Mouse (Mus musculus) right cerebral cortex, adult 2 months (tissue): Measurements from ENCODE around the gene Tbck.

Source experiments
- DNase-seq, 2 experiments: peaks; one replicate each; pipeline ENCODE4 v3.0.0; 2021 to 2022; ENCODE audit warnings: low spot score in 2 of 2

Tbck gene

DNA sequence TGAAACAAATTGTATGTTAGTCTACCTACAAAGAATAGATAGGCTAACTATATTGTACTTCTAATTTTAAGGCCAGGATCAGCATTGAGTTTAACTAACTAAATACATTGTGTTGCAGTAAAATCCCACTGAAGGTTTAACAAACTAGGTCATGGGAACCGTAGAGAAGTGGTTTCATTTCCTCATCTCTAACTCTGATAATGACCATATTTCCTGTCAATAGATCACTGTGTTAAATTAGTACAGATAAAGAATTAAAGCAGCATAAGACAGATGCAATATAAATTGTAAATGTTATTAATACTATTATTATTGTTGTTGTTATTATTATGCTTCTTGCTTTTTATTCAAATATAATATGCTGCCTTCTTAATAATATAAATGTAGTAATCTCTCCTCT, 72.3 kb downstream of the Tbck start:
- no peak for DNase-seq

- DNase-seq, result no peak
These were observed 82.2 kb downstream of the Tbck start for GRCm38 (mm10) chr3:132766033-132766726.

- no peak for DNase-seq
These were observed 88.1 kb downstream of the Tbck start for GRCm38 (mm10) chr3:132772054-132772453.

- DNase-seq, result no peak
These were observed 92.7 kb downstream of the Tbck start for GRCm38 (mm10) chr3:132776686-132777085.

DNA sequence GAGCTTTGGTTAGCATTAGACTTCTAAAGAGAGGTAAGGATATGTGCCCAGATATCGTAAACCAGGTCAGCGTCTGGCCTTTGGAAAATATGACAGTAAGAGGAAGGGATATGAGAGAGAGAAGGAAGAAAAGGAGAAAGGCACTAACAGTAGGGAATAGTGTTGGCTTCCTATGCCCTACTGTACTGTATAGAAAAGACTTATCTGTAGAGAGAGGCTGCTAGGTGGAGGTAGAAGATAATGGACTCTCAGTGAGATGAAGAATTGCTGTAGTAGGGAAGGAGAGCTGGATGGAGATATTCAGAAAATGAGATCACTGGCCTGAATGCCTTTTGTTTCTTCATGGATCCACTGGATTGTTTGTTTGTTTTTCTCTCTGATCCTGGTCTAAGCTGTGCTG, 97.2 kb downstream of the Tbck start:
- no peak for DNase-seq

GRCm38 (mm10) chr3:132783087-132783486, 99.1 kb downstream of the Tbck start:
- no peak for DNase-seq

DNA sequence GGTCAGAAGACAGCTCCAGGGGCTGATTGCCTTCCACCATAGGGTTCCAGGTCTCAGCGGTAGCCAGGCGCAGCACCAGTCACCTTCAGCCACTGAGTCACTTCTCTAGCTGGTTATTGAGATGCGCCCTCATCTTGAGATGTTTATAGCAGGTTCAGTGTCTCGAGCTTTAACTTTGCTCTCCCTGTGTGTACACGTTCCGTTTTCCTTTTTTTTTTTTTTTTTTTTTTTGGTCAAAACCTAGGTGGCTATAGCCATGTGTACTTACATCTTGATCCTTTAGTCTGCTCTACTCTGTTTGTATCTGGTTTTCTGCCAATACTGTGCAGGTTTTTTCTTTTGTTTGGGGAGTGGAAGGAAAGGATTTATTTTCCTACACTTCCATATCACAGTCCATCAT, 100.8 kb downstream of the Tbck start:
- no peak for DNase-seq

DNA sequence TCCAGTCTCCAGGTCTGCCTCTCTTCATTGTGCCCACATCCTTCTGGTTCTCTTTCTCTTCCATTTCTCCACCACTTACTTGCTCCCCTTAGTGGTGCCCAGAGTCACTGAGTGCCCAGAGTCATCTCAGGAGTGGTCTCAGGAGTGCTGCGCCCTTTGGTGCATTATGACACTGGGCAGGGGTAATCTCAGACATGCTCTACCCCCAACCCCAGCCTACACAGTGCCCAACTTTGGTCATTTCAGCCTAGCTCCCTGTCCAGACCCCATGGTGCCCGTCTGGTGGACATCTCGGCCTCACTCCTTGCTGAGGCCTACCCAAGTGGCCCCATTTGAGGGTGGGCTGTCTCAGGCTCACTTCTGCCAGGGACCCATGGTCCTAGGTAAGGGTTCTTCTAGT, 102.7 kb downstream of the Tbck start:
- DNase-seq, result no peak

DNA sequence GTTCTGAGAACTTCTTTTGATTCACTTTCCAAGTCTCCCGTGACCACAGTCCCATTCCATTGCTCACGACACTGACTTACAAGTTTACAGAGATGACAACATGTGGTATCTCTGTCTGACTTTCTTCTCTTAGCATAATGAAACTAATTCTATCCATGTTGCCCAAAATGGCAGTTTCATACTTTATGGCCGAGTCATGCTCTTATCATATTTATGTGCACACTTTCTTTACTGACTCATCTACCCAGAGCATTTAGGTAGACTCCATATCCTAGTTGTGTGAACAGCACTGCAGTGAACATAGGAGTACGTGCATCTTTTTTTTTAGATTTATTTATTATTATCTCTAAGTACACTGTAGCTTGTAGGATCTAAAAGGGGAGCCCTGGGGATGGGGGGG, 103.8 kb downstream of the Tbck start:
- no peak for DNase-seq

GRCm38 (mm10) chr3:132791140-132791539, 107.2 kb downstream of the Tbck start:
- no peak for DNase-seq

DNA sequence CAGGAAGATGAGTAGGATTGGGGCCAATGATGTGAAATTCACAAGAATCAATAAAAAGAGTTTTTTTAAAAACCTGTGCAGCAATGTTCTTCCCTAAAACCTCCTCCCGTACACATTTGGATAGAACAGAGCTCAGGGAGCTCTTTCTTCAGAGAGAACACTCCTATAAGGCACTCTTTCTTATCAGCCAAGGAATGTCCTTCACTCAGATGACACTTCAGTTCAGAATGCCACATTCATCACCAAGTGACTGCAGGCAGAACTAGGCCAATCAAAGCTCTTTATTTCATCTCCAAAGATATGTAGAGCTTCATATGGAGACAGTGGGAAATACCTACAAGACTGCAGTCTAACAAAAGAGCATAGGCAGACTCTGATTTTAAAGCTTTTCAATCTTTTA, 116.3 kb downstream of the Tbck start:
- no peak for DNase-seq

GRCm38 (mm10) chr3:132801910-132802309, 118.0 kb downstream of the Tbck start:
- no peak for DNase-seq

DNA sequence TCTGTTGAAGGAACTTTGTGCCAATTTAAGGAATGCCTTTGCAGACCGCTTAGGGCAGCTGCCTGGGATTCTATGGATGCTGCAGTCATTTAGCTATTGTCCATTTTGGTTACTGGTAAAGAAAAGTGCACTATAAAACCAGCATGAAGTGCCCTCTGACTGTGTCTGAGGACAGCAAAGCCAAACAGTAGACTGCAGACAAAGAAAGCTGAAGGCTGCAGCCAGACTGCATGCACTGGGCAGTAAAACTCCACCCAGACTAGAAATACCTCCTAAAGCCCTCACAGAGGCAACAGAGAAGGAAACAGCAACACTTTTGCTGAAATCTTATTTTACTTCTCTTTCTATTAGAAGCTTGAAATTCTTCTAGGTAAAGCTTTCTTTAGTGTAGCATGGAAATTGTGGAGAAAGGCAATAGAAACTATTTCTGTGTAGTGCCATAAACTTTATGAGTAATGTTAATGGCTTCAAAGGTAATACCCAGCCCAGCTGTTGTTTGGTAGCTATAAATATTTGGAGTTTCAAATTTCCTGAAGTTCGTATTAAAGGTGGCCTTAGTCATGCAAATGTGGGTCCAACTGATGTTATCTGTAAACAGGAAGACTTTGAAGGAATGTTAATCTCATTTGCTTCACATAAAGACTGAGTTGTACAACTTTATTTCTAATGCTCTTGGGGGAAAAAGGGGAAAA, 124.1 kb downstream of the Tbck start:
- no peak for DNase-seq

- DNase-seq, result no peak
These were observed 125.0 kb downstream of the Tbck start for GRCm38 (mm10) chr3:132808951-132809350.

DNA sequence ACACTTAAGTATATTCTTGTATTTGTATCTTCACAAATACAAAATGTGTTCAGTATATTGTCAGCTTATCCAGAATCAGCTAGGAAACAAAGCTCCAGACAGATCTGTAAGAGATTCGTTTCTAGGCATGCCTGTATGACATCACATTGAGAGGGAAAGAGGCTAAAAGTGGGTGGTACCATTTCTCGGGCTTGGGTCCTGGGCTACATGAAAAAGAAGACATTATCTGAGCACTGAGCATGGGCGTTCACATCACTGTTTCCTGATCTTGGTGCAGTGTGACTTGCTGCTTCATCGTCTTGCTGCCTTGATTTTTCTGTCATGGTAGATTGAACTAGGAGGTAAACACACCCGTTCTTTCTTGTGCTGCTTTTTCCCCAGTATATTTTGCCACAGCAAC, 127.8 kb downstream of the Tbck start:
- no peak for DNase-seq

GRCm38 (mm10) chr3:132812356-132812755, 128.4 kb downstream of the Tbck start:
- no peak for DNase-seq

GRCm38 (mm10) chr3:132813147-132813546, 129.2 kb downstream of the Tbck start:
- DNase-seq, result no peak

DNA sequence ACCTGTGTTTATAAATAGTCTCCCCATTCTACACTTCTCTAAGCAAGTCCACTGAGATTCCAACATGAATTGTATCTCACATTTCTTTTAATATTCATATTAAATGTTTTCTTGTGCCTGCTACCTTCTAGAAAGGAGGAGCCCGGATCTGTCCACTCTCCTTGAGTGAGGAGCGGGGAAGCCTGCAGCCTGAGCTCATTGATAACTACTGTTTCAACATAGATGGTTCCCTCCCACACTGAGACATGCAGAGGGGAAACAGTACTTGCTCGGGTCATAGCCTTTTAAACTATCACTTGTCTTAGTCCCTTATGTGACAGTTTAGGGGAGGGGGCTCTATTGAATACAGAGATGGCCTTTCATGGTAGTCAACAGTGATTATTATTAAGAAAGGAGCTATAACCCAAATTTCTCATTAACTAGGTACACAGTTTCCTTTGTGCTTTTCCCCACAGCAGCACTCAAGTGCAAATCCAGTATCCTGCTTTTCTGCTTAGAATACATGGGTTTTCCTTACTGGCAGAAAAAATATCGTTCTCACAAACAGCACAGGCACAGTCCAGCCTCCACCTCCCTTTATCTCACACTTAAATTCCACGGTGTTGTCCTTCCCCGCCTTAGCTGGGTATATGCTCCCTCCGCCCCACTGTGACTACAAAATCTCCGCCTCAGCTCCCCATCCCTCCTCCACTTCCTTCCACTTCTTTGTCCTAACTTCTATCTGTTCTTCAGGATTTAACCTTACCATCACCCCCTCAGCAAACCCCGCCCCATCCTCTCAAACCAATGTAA, 130.0 kb downstream of the Tbck start:
- no peak for DNase-seq

DNA sequence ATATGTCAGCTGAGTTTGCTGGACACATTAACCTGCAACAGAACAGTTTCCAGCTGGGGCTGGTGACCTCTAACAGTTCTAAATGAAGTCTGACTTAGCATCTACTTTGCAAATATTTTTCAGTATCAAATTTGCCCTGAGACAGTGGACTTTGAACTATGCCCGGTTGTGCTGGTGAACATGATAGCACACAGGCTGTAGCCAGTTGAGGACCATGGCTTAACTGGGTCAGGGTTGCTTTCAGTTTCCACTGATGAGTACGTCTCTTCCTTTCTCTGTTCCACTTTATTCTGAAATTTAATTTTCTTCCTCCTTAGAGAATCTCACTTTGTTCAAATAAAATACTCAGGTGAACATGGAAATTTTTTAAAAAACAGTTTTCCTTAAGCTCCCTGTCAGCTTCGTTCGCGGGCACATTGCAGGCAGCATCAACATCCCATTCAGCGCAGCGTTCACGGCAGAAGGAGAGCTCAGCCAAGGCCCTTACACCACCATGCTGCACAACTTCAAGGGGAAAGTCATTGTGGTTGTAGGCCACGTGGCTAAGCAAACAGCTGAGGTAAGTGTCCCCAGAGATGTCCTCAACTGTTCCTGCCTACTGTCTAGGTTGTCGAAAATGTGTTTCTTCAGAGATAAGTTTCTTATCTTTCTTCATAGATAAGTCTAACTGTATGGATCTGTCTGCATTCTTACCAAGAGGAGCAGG, 131.0 kb downstream of the Tbck start:
- DNase-seq, result no peak

- no peak for DNase-seq
These were observed 131.8 kb downstream of the Tbck start for GRCm38 (mm10) chr3:132815497-132816326.

DNA sequence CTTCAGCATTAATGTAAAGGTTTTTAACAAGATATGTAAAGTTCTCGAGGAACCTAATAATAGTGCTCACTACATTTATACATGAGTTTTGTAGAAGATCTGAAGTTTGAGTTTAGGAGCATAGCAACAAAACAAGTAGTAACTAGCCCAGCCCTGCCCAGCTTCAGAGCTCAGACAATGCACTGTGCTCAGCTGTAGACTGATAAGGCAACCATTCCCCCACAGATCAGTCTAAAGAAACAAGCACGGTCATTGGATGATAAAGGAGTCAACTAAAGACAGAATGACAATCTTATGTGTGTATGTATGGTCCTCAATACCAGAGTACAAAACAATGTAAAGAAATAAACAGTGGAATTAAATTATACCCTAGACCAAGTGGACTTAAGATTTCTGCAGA, 135.5 kb downstream of the Tbck start:
- no peak for DNase-seq
